Mouse (Mus musculus) kidney, adult 2 months (tissue): Measurements from ENCODE around the gene Gm29427.

Experiments used
- CTCF ChIP-seq: fragments of 200-500 bp; conservative IDR thresholded peaks from 2 replicates; pipeline ENCODE4 v1.5.1; 2011; ENCODE audit warnings: low read depth, mild to moderate bottlenecking, control low read depth, low read length, moderate library complexity, mixed read lengths; ENCODE audit not compliant: insufficient read depth, insufficient read length
- POLR2A ChIP-seq: fragments of 200-500 bp; IDR thresholded peaks from one replicate; pipeline ENCODE4 v1.6.1; 2011; ENCODE audit warnings: low read depth, low read length, control low read depth

- TF ChIP-seq CTCF (no peak), POLR2A (no peak)
These were observed 46.0 kb upstream of the Gm29427 start for GRCm38 (mm10) chr1:130761597-130761996.
